Mouse (Mus musculus) myocyte (in vitro differentiated cells): ENCODE data around the gene Ankrd26. TPM values are rescaled to one million over a fixed set of nuclear protein-coding genes. Genes with fewer than 3 reads are reported as not detected.
"Not testable (repeated sequence)": the region's sequence is repeated elsewhere in the genome, so short reads cannot be mapped to it uniquely, and the experiment has no call there.

Experiments used
- H3K27me3 ChIP-seq: one replicate; pipeline ENCODE4 v1.6.1; 2011; ENCODE audit not compliant: control insufficient read depth, insufficient read depth, insufficient read length
- H3K36me3 ChIP-seq: one replicate; pipeline ENCODE4 v1.6.1; 2011; ENCODE audit not compliant: control insufficient read depth, insufficient read depth
- H3K4me2 ChIP-seq: one replicate; pipeline ENCODE4 v1.6.1; 2011; ENCODE audit warnings: low read depth, control low read depth
- H3K4me3 ChIP-seq: one replicate; pipeline ENCODE4 v1.5.1; 2011; ENCODE audit warnings: mild to moderate bottlenecking, control low read depth, moderate library complexity
- H3K79me2 ChIP-seq: one replicate; pipeline ENCODE4 v1.6.1; 2011; ENCODE audit not compliant: control insufficient read depth, insufficient read depth
- H3ac ChIP-seq: one replicate; pipeline ENCODE4 v1.6.1; 2011; ENCODE audit not compliant: control insufficient read depth, insufficient read length
- CEBPB ChIP-seq: IDR thresholded peaks from 2 replicates; pipeline ENCODE4 v1.6.1; 2011; ENCODE audit warnings: mild to moderate bottlenecking, moderate library complexity; ENCODE audit not compliant: poor library complexity, insufficient read depth, severe bottlenecking
- E2F4 ChIP-seq: IDR thresholded peaks from one replicate; pipeline ENCODE4 v1.6.1; 2011; ENCODE audit warnings: mild to moderate bottlenecking, control low read depth, moderate library complexity; ENCODE audit not compliant: insufficient read depth
- MAX ChIP-seq: IDR thresholded peaks from one replicate; pipeline ENCODE4 v1.6.1; 2011; ENCODE audit warnings: low read depth, mild to moderate bottlenecking, control low read depth
- MYOD1 ChIP-seq, 3 experiments: IDR thresholded peaks; one replicate each; pipeline ENCODE4 v1.6.1; 2011; ENCODE audit warnings: control low read depth in 2 of 3, low read depth in 2 of 3, mild to moderate bottlenecking in 2 of 3, moderate library complexity in 1 of 3; ENCODE audit not compliant: insufficient read length in 2 of 3, control insufficient read depth in 1 of 3
- MYOG ChIP-seq, 3 experiments: IDR thresholded peaks; one replicate each; pipeline ENCODE4 v1.6.1; 2011; ENCODE audit warnings: control low read depth in 2 of 3, low read depth in 2 of 3, mild to moderate bottlenecking in 2 of 3; ENCODE audit not compliant: insufficient read length in 2 of 3, control insufficient read depth in 1 of 3, insufficient read depth in 1 of 3
- POLR2A ChIP-seq: IDR thresholded peaks from one replicate; pipeline ENCODE4 v1.6.1; 2011; ENCODE audit warnings: low read depth, mild to moderate bottlenecking, control low read depth, moderate library complexity; ENCODE audit not compliant: insufficient read length
- POLR2AphosphoS2 ChIP-seq: IDR thresholded peaks from one replicate; pipeline ENCODE4 v1.6.1; 2011; ENCODE audit warnings: low read depth, control low read depth; ENCODE audit not compliant: insufficient read length
- REST ChIP-seq: IDR thresholded peaks from one replicate; pipeline ENCODE4 v1.6.1; 2011; ENCODE audit warnings: mild to moderate bottlenecking, control low read depth, moderate library complexity; ENCODE audit not compliant: insufficient read depth, insufficient read length
- SRF ChIP-seq: IDR thresholded peaks from one replicate; pipeline ENCODE4 v1.6.1; 2011; ENCODE audit warnings: low read depth; ENCODE audit not compliant: control insufficient read depth, insufficient read length
- TCF12 ChIP-seq: IDR thresholded peaks from one replicate; pipeline ENCODE4 v1.6.1; 2011; ENCODE audit warnings: mild to moderate bottlenecking, control low read depth; ENCODE audit not compliant: poor library complexity, insufficient read depth, severe bottlenecking
- TCF3 ChIP-seq: IDR thresholded peaks from one replicate; pipeline ENCODE4 v1.6.1; 2011; ENCODE audit warnings: low read depth, control low read depth; ENCODE audit not compliant: insufficient read length
- USF1 ChIP-seq: IDR thresholded peaks from one replicate; pipeline ENCODE4 v1.6.1; 2011; ENCODE audit warnings: low read depth, mild to moderate bottlenecking, control low read depth, moderate library complexity
- polyA plus RNA-seq: library from polyadenylated mRNA; unstranded; fragments of >200 nt; fragmentation: generic; extraction: Trizol; gene quantifications from one replicate; pipeline ENCODE4 v1.2.1, GENCODE M21; 2012; ENCODE audit warnings: missing spikeins

Gene Ankrd26
- polyA plus RNA-seq, 1 experiment: 0.73 TPM

DNA sequence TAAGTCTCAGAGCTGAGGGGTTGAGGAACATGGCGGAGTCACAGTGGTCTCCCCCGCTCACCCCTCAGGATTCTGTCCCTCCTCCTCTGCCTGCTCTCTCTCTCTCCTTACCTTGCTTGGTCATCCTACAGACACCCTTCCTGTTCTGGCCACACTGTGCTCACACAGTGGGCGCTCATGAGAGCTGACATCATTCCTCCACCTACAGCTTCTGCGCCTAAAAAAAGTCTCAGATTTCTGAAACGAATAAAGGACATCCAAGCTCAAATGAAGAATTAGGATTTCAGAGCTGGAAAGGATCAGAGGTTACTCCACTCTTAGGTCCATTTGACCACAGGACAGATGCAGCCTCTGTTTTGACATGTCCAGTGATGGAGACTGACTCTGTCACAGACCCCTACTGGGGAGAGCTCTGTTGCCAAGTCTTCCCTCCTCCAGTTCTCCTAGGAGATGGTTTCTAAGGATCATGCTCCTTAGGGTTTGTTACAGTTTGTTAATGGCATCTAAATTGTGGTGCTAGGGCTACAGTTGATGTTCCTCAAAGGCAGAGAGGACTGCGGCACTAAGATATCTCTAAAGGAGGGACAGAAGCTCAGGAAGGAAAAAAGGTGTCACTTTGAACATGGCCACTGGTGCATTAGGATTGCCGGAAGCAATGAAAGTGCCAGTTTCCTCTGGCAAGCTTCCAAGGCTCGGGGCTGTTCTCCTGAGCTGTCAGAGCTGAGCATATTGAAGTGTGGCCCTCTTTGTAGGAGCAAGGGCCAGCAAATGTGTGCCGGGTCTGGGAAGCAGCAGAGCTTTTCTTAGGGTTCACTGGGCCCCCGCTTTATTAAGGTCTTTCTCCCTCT is 33.0 kb upstream of the Ankrd26 start:
- no peak overlapping the region for H3ac ChIP-seq
- no peaks in the 10 kb centered on the region for H3K36me3 ChIP-seq
- H3K4me3 ChIP-seq: no peak overlapping the region
- H3K27me3 ChIP-seq: peaks cover 41% of the 10 kb centered on the region
- no peaks in the 10 kb centered on the region for H3K79me2 ChIP-seq
- TF ChIP-seq USF1: no peak
- TF ChIP-seq REST: no peak
- no peak for TF ChIP-seq MYOG (IDR thresholded peaks at IDR 0.05; ENCODE audit: control insufficient read depth in 1 of 3, insufficient read depth in 1 of 3, insufficient read length in 2 of 3, low read depth in 2 of 3)
- TF ChIP-seq SRF: no peak
- TF ChIP-seq E2F4: no peak
- TF ChIP-seq TCF3: no peak
- no peak for TF ChIP-seq CEBPB
- H3K4me2 ChIP-seq: no peak overlapping the region

GRCm38 (mm10) chr6:118594070-118594469 is 32.0 kb upstream of the Ankrd26 start:
- Histone ChIP-seq H3K79me2 (no peaks in the 10 kb centered on the region), H3K27me3 (peaks cover 41% of the 10 kb centered on the region), H3K4me3 (no peak overlapping the region), H3K36me3 (no peaks in the 10 kb centered on the region), H3ac (no peak overlapping the region), H3K4me2 (no peak overlapping the region)
- no peak for TF ChIP-seq E2F4
- no peak for TF ChIP-seq TCF12
- no peak for TF ChIP-seq MYOG (IDR thresholded peaks at IDR 0.05; ENCODE audit: control insufficient read depth in 1 of 3, insufficient read depth in 1 of 3, insufficient read length in 2 of 3, low read depth in 2 of 3)
- TF ChIP-seq CEBPB: no peak
- TF ChIP-seq SRF: no peak
- TF ChIP-seq POLR2A: no peak
- no peak for TF ChIP-seq REST
- TF ChIP-seq TCF3: no peak
- TF ChIP-seq POLR2AphosphoS2: no peak
- TF ChIP-seq MYOD1 (IDR thresholded peaks at IDR 0.05; ENCODE audit: control insufficient read depth in 1 of 3, insufficient read length in 2 of 3, low read depth in 2 of 3): no peak
- TF ChIP-seq USF1: no peak
- TF ChIP-seq MAX: no peak

DNA sequence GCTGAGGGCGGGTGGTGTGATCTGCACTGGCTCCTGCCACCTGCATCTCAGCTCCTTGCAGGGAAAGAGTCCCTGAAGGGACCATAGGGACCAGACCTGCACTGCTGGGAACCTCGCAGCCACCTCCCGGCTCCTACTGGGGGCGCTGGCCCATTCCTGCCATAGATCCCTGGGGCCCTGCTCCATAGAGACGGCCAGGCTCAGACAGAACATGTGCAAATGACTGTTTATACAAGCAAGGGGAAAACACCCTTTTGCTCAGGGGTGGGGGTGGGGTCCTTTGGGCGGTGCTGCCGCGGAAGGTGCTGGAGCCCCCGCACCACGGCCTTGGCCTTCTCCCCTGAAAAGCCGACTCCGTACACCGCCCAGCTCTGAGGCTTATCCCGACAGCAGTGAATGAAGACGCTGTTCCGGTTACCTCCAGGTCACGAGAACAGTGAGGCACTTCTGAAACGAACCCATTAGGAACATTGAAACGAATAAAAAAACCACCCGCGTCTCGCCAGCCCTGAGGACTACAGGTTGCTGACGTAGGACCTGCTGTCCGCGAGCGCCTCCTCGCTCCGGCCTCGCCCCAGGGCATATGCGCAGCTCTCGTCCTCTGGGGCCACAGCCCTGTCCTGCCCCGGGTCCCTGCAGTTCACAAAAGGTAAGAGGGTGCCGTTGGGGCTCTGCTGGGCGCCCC is 31.5 kb upstream of the Ankrd26 start:
- H3K27me3 ChIP-seq: peaks cover 37% of the 10 kb centered on the region
- H3K36me3 ChIP-seq: no peaks in the 10 kb centered on the region
- no peak for TF ChIP-seq TCF12
- no peak for TF ChIP-seq MAX
- TF ChIP-seq TCF3: no peak
- no peak for TF ChIP-seq POLR2AphosphoS2
- no peak for TF ChIP-seq MYOG (IDR thresholded peaks at IDR 0.05; ENCODE audit: control insufficient read depth in 1 of 3, insufficient read depth in 1 of 3, insufficient read length in 2 of 3, low read depth in 2 of 3)
- TF ChIP-seq MYOD1 (IDR thresholded peaks at IDR 0.05; ENCODE audit: control insufficient read depth in 1 of 3, insufficient read length in 2 of 3, low read depth in 2 of 3): no peak
- no peak overlapping the region for H3K4me3 ChIP-seq
- no peak overlapping the region for H3ac ChIP-seq
- H3K79me2 ChIP-seq: no peaks in the 10 kb centered on the region
- H3K4me2 ChIP-seq: no peak overlapping the region

DNA sequence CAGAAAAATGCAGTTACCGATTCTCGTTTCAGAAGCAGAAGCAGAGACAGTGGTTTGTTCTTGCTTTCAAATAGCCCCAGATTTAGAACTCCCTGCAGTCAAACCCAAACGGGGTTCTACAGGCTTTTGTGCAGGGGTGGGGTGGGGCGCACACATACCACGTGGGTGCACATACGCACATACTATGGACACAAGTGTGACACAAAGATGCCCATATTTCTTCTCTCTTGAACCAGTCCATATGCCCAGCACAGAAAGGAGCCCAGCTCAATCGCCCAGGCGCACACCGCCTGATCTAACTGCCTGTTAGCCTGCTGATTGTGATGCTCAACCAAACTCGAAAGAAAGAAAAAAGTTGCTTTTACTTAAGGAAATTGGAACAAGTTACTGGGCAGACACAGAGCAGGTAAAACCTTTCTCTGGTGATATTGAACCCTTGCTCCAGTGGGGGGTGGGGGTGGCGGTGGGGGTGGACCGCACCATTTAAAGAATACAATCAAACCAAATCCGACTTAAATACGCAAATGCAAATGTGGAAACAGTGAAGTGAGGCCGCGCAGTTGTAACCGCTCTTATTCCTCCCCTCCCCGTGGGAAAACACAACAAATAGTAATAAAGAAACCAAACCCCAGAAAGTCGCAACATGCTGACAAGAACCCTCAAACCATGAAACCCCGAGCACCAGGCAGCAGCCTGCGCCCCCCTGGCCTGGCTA is 30.8 kb upstream of the Ankrd26 start:
- peaks cover 34% of the 10 kb centered on the region for H3K27me3 ChIP-seq
- H3K79me2 ChIP-seq: no peaks in the 10 kb centered on the region
- TF ChIP-seq CEBPB: no peak
- no peak for TF ChIP-seq MYOD1 (IDR thresholded peaks at IDR 0.05; ENCODE audit: control insufficient read depth in 1 of 3, insufficient read length in 2 of 3, low read depth in 2 of 3)
- TF ChIP-seq E2F4: no peak
- H3K36me3 ChIP-seq: no peaks in the 10 kb centered on the region
- no peak overlapping the region for H3K4me3 ChIP-seq
- no peak overlapping the region for H3ac ChIP-seq
- no peak overlapping the region for H3K4me2 ChIP-seq

- not testable (repeated sequence) for H3K27me3 ChIP-seq, H3K4me2 ChIP-seq, H3K79me2 ChIP-seq, H3ac ChIP-seq, H3K4me3 ChIP-seq, H3K36me3 ChIP-seq
These were observed 16.7 kb upstream of the Ankrd26 start for GRCm38 (mm10) chr6:118578741-118579140.
